Mouse (Mus musculus) stomach, postnatal 0 days (tissue): Measurements from ENCODE around the gene Gstp1. TPM values are rescaled to one million over a fixed set of nuclear protein-coding genes. Genes with fewer than 3 reads are reported as not detected.

Experiments
- ATAC-seq: fragments of 200-750 bp; cut with Nextera tagmentation; 2 replicates; pipeline ENCODE4 v1.8.0; 2017; ENCODE audit not compliant: low FRiP score, low TSS enrichment
- DNase-seq: peaks from one replicate; pipeline ENCODE4 v3.0.0-alpha.2; 2016; ENCODE audit warnings: low spot score
- H3K27ac ChIP-seq: fragments of 300-500 bp; sonication (generic); replicated peaks from 2 replicates; pipeline ENCODE4 v1.5.1; 2014; ENCODE audit warnings: mild to moderate bottlenecking, control low read depth
- H3K27me3 ChIP-seq: fragments of 300-500 bp; sonication (generic); 2 replicates; pipeline ENCODE4 v1.6.1; 2014; ENCODE audit warnings: low read length; ENCODE audit not compliant: control insufficient read depth, insufficient read depth
- H3K36me3 ChIP-seq: fragments of 300-500 bp; sonication (generic); 2 replicates; pipeline ENCODE4 v1.6.1; 2014; ENCODE audit warnings: low read length, mixed read lengths; ENCODE audit not compliant: control insufficient read depth, insufficient read depth
- H3K4me1 ChIP-seq: fragments of 300-500 bp; sonication (generic); replicated peaks from 2 replicates; pipeline ENCODE4 v1.6.1; 2014; ENCODE audit warnings: antibody characterized with exemption; ENCODE audit not compliant: control insufficient read depth, insufficient read depth
- H3K4me2 ChIP-seq: fragments of 300-500 bp; sonication (generic); replicated peaks from 2 replicates; pipeline ENCODE4 v1.6.1; 2014; ENCODE audit warnings: low read depth, mild to moderate bottlenecking, control low read depth, moderate library complexity
- H3K4me3 ChIP-seq: fragments of 300-500 bp; sonication (generic); 2 replicates; pipeline ENCODE4 v1.5.1; 2014; ENCODE audit warnings: low read depth, low read length, control low read depth
- H3K9ac ChIP-seq: fragments of 300-500 bp; sonication (generic); 2 replicates; pipeline ENCODE4 v1.6.1; 2014; ENCODE audit warnings: mild to moderate bottlenecking, low read length, control low read depth, mixed read lengths
- H3K9me3 ChIP-seq: fragments of 300-500 bp; sonication (generic); 2 replicates; pipeline ENCODE4 v1.6.1; 2016; ENCODE audit warnings: low read length; ENCODE audit not compliant: control insufficient read depth
- CTCF ChIP-seq: IDR thresholded peaks from 2 replicates; pipeline ENCODE4 v1.5.1; 2016; ENCODE audit warnings: antibody characterized with exemption, low read depth, mild to moderate bottlenecking, moderate library complexity
- EP300 ChIP-seq: optimal IDR thresholded peaks from 2 replicates; pipeline ENCODE3; 2016; ENCODE audit warnings: antibody characterized with exemption
- WGBS: fragments of 180-500 bp; shearing (Covaris S2); extraction: QIAGEN DNeasy Blood & Tissue Kit; methylation state at CpG from one replicate; pipeline ENCODE4 v1.1.7; 2014; 5-methylcytosine and 5-hydroxymethylcytosine counted together
- polyA plus RNA-seq: library from polyadenylated mRNA; unstranded; fragments of >200 nt; fragmentation: Nextera tagmentation; extraction: Ambion mirVana; gene quantifications from 2 replicates; pipeline ENCODE4 v1.2.1, GENCODE M21; 2015

Gene Gstp1
- polyA plus RNA-seq, 1 experiment from 2014 or later: 1,081 TPM

GRCm38 (mm10) chr19:4082219-4082965 lies 44.6 kb upstream of the Gstp1 start:
- no peak overlapping the region for H3K27ac ChIP-seq
- H3K36me3 ChIP-seq: no peaks in the 10 kb centered on the region
- H3K27me3 ChIP-seq: no peaks in the 10 kb centered on the region
- no peaks in the 10 kb centered on the region for H3K4me1 ChIP-seq
- 84% methylated on average over 11 of the region's 11 CpGs for WGBS
- TF ChIP-seq CTCF (no peak), EP300 (no peak)
- no peak overlapping the region for H3K9ac ChIP-seq
- H3K4me3 ChIP-seq: no peak overlapping the region
- ATAC-seq (no peak), DNase-seq (no peak)
- no peak overlapping the region for H3K4me2 ChIP-seq
- no peaks in the 10 kb centered on the region for H3K9me3 ChIP-seq

- WGBS: 71% methylated on average over 3 of the region's 3 CpGs
- TF ChIP-seq EP300 (no peak), CTCF (no peak)
- Histone ChIP-seq H3K4me2 (no peak within 1 kb of the TSS), H3K4me1 (no peaks in the 10 kb centered on the region), H3K27ac (no peak within 1 kb of the TSS), H3K36me3 (no peaks in the 10 kb centered on the region), H3K27me3 (no peaks in the 10 kb centered on the region), H3K4me3 (no peak within 1 kb of the TSS), H3K9ac (no peak within 1 kb of the TSS), H3K9me3 (no peaks in the 10 kb centered on the region)
- DNase-seq (no peak), ATAC-seq (no peak)
These were observed 43.6 kb upstream of the Gstp1 start, which contains the start of gene Cabp2 for GRCm38 (mm10) chr19:4081394-4081793. Gene Cabp2, plus strand, starts transcription at chr19:4081578.

- 58% methylated on average over 8 of the region's 8 CpGs for WGBS
- Histone ChIP-seq H3K4me1 (no peaks in the 10 kb centered on the region), H3K27ac (no peak overlapping the region), H3K9ac (no peak overlapping the region), H3K4me2 (no peak overlapping the region), H3K4me3 (no peak overlapping the region), H3K27me3 (no peaks in the 10 kb centered on the region), H3K36me3 (no peaks in the 10 kb centered on the region), H3K9me3 (no peaks in the 10 kb centered on the region)
- no peak for ATAC-seq
- TF ChIP-seq CTCF (peak; percentile 49), EP300 (no peak)
- no peak for DNase-seq
These were observed 42.8 kb upstream of the Gstp1 start for GRCm38 (mm10) chr19:4080511-4081009.

- DNase-seq (no peak), ATAC-seq (no peak)
- Histone ChIP-seq H3K9ac (no peak overlapping the region), H3K27me3 (no peaks in the 10 kb centered on the region), H3K27ac (no peak overlapping the region), H3K4me1 (no peaks in the 10 kb centered on the region), H3K4me2 (no peak overlapping the region), H3K4me3 (no peak overlapping the region), H3K36me3 (no peaks in the 10 kb centered on the region), H3K9me3 (no peaks in the 10 kb centered on the region)
- TF ChIP-seq CTCF (no peak), EP300 (no peak)
- WGBS: 62% methylated on average over 1 of the region's 1 CpGs
These were observed 41.8 kb upstream of the Gstp1 start for GRCm38 (mm10) chr19:4079594-4079993.

GRCm38 (mm10) chr19:4075531-4075930 lies 37.7 kb upstream of the Gstp1 start:
- Histone ChIP-seq H3K27me3 (no peaks in the 10 kb centered on the region), H3K9me3 (no peaks in the 10 kb centered on the region), H3K27ac (no peak overlapping the region), H3K36me3 (no peaks in the 10 kb centered on the region), H3K4me3 (no peak overlapping the region), H3K4me1 (no peaks in the 10 kb centered on the region), H3K4me2 (no peak overlapping the region), H3K9ac (no peak overlapping the region)
- 89% methylated on average over 1 of the region's 1 CpGs for WGBS
- ATAC-seq (no peak), DNase-seq (no peak)
- TF ChIP-seq EP300 (no peak), CTCF (no peak)

GRCm38 (mm10) chr19:4072706-4073424 lies 35.1 kb upstream of the Gstp1 start:
- Histone ChIP-seq H3K9me3 (no peaks in the 10 kb centered on the region), H3K27ac (no peak overlapping the region), H3K4me1 (no peaks in the 10 kb centered on the region), H3K27me3 (no peaks in the 10 kb centered on the region), H3K4me3 (no peak overlapping the region), H3K4me2 (no peak overlapping the region), H3K9ac (no peak overlapping the region), H3K36me3 (no peaks in the 10 kb centered on the region)
- WGBS: 84% methylated on average over 6 of the region's 6 CpGs
- no peak for TF ChIP-seq CTCF
- no peak for TF ChIP-seq EP300
- ATAC-seq (no peak), DNase-seq (no peak)
